Mouse (Mus musculus): Measurements from ENCODE around the gene Tal1.

The Tal1 gene

DNA sequence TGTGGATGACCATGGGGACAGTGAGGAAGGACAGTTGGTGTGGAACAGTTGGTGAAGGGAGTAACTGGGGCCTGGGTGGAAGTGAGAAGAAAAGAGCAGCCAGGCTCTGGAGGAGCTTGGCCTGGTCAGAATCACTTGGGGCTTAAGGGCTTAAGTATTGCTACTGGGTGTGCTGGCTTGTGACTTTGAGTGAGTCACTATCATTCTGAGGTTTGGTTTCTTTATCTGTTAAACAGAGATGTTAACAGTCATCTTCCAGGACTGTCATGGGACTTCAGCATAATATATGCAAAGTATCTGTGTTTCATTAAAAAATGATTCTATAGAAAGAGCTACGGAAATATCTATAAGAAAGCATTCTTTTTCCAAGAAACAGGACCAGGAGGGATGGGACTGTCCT is 18.6 kb downstream of the Tal1 start:
- no peak for DNase-seq

DNA sequence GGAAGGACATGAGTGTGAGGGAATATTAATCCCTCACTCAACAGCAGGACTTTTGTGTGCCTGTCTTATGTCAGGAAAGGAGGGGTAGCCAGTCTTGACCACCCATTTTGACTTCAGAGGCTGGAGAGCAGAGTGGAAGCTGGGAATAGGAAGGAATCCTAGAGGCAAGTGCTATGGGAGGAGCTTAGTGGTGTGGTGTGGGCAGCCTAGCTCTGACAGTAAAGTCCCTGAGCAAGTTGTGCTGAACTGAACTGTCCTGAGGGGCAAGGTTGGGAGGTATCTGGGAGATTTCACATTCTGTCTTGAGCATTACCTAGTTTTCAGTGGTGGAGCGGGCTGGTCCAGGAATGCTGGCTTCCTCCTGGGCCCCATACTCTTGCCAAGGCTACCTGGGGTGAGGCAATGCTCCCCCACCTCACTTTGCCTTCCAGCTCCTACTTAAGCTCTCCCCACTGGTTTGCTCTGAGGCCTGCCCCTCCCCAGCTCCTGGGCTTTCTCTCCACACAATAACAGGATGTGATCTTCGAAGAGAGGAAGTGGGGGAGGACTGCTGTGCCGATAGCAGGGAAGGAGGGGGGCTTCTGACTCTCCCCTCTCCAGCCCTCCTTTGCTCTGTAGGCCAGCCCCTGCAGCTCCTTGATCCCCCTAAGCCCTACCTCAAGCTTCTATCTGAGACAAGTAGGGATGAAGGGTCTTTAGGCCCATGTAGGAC is 19.1 kb downstream of the Tal1 start:
- DNase-seq: no peak

DNA sequence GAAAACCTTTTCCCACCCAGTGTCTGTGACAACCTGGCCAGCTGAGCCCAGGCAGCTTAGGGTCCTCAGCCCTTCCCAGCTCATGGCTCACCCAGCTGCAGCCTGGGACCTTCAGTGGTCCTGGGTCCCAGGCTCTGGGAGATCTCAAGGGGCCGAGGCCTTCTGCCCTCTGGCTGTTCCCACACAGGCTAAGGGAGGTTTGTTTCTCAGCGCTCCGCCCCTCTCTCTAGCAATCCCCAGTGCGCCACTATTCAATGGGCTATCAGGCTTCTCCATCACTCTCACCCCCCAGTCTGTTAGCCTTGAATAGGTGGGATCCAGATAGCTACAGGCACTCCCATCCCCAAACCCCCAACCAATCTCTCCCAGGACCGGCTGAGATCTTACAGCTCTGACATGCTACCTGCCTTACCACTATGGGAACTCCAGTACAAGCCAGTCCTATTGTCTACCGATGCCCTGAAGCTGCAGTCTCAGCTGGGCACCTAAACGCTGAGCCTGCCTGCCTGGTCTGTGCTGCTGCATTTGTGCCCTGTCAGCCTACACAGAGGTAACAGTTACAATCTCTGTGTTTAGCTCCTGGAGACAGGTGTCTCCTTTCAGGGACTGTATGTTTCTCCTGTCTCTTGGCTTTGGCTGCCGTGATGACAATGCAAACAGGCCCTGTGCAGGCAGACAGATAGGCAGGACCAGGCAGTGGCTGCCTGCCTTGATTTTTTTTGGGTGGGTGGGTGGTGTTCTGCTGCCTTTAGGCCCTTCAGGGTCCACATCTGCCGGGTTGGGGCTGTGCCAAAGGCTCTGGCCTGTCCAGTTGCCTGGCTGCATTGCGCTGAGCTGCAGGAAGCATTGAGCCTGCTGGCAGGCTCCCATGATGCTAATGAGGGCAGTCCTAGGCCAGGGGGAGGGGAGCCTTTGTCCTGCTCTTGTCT is 22.9 kb downstream of the Tal1 start:
- peak; percentile 77 for DNase-seq

DNA sequence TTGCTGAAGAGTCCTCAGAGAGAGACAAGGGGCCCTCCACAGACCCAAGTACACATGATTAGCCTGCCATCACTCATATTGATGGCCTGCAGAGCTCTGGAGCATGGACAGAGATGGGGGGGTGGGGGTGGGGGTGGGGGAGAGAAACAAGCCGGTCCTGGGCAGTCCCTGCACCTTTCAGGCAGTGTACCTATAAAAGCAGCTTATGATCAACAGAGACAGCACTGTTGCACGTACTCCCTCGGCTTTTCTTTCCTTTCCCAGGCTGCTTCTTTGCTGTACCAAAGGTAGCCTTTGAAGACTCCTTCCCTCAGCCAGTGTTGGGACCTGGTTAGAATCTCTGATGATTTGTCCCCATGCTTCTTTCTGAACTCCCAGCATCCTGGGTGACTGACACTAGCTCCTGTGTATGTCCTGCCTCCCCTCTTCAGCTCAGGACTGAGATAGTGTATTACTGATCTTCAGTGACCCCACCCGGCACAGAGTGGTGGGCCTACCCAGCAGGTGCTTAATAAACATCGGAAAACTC is 23.7 kb downstream of the Tal1 start:
- no peak for DNase-seq

DNA sequence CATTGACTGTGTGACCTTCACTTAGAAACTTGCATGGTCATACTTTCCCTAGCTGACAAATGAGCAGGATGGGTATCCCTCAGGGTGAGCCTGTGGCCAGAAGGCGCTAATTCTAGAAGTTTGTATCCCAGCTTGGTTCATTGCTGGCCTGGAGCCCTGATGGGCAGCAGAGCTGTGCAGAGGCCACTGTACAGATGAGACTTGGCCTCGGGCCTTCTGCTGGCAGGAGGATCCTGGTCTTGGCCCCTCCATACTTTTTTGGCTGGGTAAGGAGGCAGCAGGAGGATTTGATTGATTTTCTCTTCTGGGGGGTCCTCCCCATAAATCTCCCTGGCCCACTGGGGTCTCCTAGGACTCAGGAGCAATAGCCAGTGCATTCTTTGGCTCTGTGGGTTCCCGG is 26.8 kb downstream of the Tal1 start:
- no peak for DNase-seq

DNA sequence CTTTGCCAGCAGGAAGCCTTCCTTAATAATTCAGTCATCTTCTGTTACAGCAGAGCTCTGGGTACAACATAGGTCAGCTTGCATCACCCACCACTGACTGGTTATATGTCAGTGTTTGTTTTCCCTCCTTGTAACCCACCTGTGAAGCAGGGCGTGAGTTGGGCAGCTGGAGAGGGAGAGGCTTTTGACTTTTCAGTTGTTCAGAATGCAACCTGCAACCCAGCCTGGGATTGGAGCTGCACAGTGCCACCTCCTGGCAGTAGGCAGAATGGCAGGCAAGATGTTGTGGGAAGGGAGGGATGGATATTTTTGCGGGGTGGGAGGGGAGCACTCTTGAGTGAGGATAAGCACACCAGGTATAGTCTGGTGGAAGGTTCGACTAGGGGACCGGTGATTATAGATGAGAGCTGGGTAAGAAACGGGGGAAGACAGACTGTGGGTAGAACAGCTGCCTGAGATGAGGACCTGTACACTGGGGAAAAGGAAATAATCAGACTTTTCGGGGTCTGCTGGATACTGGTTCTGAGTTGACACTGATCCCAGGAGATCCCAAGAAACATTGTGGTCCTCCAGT is 29.4 kb downstream of the Tal1 start:
- DNase-seq: peak; percentile 69

DNA sequence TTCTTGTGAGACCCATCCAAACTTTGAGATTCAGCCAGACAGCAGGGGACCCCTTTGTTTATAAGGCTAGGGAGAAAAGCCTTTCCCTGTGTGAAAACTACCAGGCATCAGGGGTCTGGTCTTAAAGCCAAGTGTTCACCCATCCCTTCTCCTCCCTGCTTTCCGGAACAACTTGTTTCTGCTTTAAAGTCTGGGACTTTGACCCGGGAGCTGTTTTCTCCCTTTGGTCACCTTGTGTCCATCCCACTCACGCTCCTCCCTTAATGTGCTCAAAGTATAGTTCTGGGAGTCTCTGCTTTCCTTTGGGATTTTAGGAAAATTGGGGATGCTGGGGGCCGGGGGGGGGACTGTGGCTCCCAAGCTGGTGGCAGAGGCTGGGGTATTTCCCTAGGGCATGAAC is 30.0 kb downstream of the Tal1 start:
- no peak for DNase-seq

DNA sequence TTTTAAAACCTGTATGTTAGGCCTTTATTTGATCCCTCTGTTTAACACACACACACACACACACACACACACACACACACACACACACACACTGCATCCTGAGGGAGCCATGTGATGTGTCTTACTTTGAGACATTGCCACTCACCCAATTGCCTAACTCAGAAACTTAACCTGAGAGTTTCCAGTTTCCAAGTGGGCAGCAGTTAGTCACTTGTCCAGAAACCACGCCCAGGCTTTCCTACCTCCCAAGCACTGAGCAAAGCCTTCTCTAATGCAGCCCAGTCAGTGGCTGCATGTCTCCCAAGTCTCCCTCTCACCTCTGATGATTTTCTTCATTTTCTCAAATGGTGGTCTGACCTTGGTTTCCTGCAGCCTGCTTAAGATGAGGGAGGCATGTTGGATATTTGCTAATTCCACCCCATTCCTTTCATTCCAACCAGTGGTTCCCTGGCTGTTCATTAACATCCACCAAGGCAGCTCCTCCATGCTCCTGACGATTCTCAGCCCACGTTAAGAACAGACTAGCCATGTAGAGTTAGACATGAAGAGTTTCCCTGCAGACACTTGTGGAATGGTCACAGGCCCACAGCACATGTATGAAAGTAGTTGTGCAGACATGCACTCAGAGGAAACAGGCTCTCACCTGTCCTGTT is 30.7 kb downstream of the Tal1 start:
- DNase-seq: no peak

DNA sequence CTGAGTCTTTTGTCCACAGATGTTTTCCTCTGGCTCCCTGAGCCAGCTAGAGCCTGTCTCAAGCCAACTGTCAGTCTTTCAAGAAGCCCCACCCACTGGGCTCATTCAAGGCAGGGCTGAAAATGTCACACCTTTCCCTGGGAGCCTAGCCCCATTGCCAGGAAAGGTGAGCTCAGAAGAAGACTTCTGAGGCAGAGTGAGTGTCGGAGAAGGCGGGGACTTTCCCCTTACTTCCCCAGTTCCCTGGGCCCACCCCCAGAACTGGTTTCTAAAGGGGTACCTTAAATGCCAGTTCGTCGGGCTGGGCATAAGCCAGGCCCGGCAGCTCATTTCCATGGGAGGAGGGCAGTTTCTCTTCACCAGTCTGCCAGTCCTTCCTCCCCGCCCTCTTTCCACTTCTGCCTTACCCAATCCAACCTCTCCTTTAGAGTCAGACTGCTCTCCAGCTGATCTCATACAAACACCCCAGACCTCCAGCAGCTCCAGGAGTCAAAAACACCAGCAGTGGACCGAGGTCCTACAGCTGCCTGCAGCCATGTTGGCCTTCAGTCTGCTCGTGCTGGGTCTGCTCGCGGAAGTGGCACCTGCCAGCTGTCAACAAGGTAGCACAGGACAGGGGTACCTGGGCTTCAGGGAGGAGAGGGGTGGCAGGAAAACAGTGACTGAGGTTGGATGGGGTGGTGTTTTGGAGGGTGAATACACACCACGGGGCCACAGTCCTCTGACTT is 32.5 kb downstream of the Tal1 start, which contains the start of gene Pdzk1ip1:
Gene Pdzk1ip1 (plus strand): TSS at position 98 of the 728 bp plus-strand sequence.
- no peak for DNase-seq

DNA sequence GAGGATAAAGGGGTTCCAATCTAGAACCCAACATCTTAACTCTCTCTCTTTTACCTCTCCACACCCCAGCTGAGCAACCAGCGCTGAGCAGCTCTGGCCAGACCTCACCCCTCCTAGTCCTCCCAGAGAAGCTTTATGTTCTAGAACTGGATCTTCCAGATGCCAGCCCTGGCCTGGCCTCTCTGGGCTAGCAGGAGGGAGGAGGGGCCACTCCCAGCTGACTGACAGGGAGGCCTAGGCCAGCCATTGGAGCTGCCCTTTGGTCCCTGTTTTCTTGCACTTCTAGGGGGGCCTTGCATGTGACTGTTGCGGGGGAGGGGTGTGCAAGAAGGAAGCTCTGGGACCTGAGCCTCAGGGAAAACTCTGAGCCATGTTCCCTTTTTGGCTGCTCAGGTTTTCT is 34.4 kb downstream of the Tal1 start:
- no peak for DNase-seq

DNA sequence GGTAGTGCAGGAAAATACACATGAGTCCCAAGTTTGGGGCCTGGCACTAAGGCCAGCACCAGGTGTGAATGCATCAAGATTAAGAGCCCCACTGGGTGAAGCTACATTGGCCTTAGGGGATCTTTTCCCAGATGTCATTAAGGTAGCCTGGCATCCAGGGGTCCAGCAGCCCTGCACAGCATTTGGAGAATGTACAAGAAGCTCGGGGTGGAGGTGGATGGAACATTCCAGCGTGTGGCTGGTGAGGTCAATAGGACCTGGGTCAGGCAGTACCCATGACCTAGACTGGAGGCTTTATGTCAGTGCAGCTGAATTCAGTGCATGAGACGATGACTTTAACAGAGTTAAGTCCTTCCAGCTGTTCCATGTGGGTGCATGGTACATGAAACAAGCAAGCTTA is 35.6 kb downstream of the Tal1 start:
- DNase-seq: no peak

DNA sequence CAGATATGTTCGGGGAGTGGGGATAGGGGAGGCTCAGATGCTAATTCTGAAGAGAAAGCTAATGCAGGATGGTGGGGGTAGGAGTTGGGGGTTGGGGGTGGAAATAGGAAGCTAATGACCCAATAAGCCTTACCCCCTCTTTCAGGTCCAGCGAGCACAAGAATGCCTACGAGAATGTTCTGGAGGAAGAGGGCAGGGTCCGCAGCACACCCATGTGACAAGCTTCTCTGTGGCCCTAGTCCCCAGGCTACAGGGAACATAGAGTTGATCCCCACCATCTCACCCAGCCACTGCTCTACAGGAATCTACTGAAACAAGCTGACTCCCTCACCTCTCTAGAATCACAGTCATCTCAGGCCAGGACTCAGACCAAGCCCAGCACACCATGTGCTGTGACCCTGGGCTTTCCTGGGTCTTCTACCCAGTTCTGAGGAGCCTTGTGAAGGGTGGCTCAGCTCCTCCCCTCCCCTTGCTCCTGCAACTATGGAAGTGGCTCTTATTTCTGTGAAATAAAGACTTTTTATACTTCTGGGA is 37.2 kb downstream of the Tal1 start:
- no peak for DNase-seq

DNA sequence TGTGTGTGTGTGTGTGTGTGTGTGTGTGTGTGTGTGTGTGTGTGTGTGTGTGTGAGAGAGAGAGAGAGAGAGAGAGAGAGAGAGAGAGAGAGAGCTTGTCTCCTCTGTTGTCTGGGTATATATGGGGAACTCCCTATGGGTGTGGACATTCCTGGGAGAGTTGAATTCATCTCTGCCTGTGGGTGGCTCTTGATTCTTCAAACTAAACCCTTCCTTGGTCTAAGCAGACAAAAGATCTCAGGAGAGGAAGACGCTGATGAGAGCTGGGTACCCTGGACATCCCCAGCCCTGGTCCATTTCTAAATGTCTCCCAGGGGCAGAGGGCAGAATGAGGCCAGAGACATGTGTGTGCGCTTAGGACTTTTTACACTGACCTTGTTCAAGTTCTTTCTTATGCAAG is 37.8 kb downstream of the Tal1 start:
- no peak for DNase-seq

DNA sequence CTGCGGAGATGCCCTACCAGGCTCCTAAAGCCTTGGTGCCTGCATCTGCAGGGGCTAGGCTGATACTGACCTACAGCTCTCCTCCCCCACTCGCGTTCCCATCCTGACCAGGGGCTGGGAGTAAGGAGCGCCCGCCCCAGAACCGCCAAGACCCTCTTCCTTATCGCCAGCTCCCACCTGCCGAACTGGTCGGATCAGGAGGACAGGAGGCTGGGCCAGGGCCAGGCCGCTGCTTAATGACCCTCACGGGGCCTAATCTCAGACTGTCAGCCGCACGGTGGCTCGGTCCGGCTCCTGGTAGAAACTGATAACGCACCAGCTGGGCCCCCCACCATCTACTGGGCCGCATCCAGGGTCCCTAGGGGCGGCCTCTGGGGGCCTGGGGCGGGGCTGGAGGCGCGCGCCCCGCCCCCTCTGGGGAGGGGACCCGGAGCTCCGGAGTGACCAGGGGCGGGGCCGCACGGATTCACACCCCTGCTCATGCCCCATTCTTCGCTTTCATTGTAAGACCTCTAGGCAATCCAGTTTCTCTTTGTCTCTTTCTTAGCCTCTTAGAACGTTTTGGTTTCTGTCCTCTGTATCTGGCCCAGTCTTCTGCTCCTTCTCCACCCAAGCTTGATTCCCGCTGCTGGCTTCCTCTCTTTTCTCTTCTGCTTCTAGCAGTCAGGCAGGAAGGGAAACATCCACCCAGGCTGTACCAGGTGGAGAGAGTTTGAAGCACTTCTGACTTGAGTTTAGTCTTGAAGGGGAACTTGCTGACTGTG is 39.6 kb downstream of the Tal1 start:
- DNase-seq: peak; percentile 63

DNA sequence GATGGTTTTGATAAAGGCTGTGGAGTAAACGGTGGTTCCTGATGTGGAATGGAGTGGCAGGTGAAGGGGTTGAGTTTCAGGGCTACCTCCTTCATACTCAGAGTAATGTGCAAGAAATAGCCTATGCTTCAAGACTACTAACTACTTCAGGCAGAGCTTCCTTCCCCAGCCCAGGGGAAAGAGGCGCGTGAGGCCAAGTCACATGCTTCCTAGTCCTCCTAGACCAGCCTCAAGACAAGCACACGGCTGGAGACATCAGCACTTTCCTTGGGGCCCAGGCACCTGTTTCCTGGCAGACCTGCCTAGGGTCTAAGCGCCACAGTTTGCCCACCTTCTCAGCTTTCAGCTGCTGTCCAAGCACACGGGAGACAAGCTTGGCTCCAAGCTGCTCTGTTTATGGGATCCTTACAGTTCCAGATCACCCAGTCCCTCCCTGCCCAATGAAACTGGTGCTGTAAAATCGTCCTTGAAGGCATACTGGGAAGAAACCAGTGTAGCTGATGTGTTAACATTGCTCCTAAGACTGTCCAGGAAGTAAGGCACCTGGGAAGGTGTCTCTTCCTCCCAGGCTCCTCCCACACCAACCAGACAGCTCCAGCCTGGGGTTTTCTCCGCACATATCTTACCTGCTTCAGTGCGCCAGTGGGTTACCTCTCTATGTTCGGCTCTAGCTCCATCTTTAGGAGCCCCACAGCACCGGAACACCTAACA is 40.4 kb downstream of the Tal1 start:
- DNase-seq: peak; percentile 7

DNA sequence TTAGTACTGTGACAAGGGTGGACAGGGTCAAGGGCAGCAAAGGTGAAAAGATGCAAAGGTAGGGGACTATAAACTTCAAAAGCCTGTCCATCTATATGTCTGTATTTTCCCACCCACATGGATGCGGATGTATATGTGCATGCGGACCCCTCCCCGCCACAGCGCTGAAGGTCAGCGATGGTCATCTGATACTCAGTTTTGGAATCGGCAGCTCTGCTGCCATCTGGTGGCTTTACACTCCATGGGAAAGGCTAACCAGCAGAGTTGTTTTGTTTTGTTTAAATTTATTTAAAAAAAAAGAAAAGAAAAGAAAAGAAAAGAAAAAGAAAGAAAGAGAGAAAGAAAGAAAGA is 40.9 kb downstream of the Tal1 start:
- DNase-seq: peak; percentile 75

DNA sequence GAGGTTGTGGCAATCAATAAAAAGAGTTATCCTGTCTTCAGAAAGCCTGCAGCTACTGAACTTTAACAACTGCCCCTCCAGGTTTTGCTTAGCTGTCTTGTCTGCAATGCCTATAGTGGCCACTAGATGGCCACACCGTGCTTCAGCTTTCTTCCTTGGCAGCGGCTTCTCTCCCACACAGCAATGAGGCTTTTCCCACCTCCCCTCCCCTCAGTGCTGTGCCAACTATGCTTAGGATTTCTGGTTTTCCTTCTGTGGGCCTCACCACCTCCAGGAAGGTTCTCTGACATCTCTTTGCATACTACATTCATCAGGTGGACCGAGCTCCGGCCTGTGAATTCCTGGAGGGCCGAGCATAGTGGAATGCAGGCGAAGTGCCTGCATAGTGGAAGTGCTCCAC is 45.5 kb downstream of the Tal1 start:
- DNase-seq: peak; percentile 81

DNA sequence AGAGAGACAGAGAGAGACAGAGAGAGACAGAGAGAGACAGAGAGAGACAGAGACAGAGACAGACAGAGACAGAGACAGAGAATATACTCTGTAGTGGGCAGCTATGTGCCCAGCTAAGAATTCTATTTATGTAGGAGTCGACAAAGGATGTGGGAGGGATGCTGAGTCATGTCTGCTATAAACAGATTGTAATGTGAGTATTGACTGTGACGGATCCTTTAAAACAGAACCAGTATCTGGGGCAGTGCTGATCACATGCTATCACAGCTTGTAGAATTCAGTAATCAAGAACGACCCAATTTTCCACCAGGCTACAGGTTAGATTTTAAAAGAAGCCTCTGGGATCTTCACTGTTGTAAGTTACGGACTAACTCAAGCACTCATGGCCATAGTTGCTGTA is 47.3 kb downstream of the Tal1 start:
- no peak for DNase-seq

DNA sequence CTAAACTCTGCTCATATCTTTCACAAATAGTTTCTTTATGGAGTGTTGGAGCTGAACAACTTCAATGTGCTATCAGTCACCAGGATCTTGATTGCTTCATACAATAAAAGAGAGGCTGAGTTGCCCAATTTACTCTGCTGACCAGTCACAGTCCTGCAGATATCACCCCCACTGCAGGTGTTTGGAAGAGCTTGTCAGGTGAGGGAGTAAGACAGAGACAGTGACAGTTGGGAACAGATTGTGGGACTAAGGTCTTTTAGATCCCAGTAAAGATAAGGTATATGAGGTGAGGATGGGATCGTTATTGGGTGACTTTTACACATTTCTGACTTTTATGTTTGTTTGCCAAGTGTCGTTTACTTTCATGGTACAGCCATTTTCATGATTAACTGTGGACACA is 54.9 kb downstream of the Tal1 start:
- no peak for DNase-seq

DNA sequence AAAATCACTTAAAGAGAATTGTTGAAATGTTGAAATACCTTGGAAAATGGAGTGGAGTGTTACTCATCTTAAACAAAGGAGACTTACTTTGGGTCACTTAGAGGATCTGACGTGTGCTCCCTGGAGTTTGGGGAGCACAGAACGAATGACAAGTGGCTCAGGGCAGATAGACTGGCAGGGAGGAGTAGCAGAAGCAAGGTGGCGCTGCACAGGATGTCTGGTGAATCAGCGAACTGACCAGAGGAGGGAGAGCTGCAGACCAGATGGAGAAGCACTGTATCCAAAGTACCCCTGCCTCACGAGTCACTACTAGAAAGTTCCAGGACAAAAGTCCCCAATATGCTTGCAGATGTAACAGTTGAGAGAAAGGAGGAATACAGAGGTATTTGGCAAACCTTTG is 57.0 kb downstream of the Tal1 start:
- no peak for DNase-seq

DNA sequence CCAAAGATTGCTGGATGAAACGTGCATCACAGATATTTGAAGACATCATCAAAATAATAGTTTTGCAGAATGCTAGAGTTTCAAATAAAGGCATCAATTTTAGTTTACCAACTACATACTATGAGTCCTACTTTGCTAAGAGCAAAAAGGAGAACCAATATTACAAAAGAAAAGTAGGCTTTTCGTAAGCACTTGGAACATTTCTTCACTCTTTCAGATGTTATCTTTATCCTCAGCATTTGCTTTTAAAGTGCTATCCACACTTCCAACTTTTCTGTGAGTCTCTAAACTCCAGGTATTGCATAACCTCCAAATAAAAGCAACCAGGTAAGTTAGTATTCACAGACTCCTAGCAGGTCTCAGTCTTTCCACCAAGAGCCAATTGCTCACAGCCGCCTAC is 63.4 kb downstream of the Tal1 start:
- DNase-seq: no peak
